Mouse (Mus musculus) testis, postnatal 10 days (tissue): ENCODE results near the gene Mpz.

ENCODE experiments used
- DNase-seq: peaks from one replicate; pipeline ENCODE4 v3.0.0; 2021; ENCODE audit warnings: low spot score

The Mpz gene

GRCm38 (mm10) chr1:171187851-171188700 lies 37.6 kb downstream of the Mpz start:
- DNase-seq = no peak

DNA sequence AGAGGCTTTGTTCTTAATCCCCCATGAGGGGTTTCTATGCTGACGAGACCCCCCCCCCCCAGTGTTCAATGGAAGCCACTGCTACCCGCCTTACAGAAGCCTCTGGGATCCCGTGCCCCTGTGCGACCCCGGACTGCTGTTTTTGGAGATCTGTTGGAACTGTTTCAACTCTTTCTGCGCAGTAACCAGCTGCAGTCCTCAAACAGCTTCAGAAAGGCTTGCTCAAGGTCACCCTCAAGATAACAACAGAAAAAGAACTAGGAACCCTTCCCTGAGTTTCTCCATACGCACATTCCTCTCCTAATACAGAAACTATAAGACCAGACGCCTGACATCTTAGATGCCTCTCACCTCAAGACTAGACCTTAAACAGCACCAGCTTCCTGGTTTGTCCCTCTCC lies 38.5 kb downstream of the Mpz start:
- no peak for DNase-seq

DNA sequence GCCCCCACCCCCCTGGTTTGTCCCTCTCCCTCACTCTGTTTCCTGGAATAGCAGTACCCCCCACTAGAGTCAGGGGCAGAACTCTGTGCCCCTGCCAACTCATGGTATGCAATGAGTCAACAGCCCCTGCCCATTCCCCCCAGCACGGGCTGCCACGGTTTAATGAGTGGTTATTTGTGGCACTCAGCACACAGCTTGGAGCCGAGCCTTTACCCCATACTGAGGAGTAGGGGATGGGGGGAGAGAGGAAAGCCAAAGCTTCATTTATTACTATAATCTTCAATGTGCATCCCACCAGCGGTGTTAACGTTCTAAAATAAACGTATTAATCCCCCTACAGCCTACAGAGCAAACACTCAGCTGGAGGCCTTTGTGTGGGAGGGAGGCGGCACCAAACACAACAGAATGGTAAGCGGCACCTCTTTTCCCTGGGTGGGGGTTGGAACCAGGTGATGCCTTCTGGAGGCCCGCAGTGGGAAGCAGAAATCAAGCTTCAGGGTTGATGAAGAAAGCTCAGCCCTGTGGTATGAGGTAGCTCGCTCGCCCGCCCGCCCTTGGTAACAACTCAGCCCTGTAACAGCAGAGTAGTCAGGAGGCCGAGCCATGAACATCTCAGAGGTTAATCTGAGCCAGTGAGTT lies 39.1 kb downstream of the Mpz start:
- DNase-seq = no peak

DNA sequence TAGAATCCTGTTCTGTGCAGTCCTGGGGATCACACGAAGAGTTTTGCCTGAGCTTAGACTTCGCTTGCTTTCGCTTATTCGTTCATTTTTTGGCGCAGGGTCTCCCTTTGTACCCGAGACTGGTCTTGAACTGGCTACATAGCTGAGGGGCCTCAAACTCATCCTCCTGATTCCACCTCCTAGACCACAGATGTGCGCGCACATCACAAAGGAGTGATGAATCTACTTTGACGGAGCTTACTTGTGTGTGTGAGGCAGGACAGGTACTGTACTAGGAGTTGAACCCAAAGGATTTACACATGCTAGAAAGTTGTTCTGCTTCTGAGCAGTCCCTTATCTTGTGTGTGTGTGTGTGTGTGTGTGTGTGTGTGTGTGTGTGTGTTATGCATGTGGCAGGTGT lies 40.3 kb downstream of the Mpz start:
- DNase-seq = no peak

- no peak for DNase-seq
Measured at GRCm38 (mm10) chr1:171192283-171192682, 41.8 kb downstream of the Mpz start.

DNA sequence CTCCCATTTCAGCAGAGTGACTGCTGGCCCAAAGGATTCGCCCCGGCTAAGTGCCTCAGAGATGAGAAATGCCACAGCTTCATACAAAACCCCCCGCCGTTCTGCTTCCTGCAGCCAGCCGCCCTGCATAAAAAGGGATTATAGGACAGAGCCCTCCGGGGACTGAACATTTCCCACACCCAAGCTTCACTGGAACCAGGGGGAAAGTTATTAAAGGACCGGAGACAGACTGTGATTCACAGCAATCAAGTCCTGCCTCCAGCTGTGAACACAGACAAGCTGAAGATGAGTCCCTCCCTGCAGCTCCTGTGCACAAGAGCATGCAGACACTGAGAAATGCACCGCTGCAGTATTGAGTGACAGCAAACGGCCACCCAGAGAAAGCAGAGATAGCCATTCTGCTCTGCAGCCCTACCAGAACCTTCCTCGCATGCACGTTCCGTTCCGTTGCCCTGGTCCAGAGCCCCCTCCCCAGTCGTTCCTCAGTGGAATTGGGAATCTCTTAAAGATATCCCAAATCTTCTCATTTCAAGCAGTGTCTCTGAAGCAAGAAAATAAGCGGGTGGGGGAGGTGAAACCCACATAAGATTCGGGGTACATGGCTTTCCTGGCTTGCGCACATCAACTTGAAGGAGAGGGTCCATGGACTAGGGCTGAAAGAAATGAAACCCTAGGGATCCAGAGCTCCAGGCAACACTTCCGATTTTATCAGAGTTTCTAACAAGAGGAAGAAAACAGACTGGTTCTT lies 42.8 kb downstream of the Mpz start:
- no peak for DNase-seq

DNA sequence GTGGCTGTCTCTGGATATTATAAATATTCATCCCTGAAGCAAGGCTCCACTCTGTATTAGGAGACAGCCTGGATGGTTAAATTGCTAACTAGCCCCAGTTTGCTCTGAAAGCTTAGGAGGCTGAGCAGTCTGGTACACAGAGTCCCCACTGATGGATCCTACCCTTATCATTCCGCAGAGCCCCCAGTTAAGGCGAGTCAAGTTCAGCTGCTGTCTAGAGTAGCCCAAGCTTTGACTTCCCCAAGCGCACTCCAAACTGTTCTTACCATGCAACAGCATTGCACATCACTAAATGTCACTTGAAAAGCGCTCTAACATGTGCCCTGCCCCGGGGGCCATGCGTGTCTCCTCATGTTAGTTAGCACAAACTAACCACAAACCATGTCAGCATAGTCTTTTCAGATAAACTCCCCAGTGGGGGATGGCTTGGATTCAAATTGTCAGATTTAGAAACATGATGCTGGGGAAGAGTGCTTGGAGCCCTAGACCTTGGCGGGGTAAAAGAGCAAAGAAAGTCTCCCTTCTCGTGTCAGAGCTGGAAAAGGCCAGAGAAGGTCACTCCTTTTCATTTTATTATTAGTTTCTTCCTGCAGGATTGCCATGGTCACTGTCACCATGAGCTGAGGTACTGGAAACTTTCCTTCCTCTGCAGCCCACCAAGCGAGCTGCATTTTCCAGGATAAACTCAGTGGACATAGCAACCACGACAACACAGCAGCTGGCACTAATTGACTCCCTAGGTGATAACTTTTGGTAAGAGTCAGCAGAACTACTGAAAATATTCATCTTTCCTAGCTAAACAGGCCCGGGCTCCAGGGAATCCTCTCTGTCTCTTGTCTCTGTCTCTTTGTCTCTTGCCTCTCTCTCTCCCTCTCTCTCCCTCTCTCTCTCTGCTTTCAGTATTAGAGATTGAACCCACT lies 43.7 kb downstream of the Mpz start:
- no peak for DNase-seq

DNA sequence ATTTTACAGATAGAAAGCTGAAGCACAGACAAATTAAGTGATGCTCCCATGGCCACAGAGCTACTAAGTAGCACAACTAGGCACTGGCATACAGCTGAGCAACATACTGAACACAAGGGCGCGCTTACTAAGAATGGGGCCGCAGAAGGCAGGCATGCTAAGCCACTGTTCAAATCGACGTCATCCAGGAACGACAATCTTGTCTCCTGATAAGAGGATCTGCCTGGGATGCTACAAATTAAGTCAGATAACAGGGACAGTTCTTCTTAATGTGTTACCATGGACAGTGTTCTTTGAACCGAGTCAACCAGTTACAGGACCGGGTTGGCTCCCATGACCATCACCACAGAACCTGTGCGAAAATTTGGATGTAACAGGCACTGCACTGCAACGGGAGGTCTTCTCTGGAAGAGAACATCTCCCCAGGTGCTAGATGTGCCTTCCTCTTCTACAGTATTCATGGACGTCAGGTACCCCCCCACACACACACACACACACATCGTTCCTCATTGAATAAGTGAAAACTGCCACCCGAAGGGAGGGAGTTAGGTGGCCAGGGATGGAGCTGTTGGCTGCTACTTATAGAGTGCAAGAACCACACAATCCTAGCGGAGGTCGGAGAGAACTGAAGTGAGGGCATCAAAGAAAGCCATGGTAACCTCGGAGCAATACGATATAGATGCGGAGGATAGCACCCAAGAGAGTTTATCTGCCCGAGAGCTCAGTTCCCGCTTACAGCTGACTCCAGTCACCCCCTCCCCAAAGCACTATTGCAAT lies 44.7 kb downstream of the Mpz start:
- no peak for DNase-seq

DNA sequence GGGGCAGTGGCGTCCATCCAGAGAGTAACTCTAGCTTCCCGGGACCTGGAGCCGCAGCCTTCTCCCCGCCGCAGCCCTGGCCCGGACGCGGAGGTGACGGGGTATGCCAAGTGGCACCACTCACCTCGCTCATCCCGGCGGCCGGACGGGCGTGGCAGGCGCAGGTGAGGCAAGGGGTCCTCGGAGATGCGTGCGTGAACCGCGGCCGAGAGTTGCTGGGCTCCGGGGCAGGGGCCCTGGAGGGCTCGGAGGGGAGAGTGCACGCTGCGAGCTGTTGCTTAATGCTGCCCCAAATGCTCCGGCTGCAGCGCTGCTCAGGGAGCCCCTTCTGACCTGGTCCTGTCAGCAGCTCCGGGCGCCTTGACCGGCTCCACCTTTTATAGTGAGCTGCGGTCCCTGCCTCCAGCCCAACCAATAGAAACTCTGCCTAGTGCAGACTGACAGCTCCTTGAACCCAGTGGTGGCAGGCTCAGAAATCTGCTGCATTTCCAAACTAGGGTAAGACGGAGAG lies 45.4 kb downstream of the Mpz start, which contains the start of gene Pcp4l1:
Gene Pcp4l1 (minus strand): TSS at position 382 of the 511 bp plus-strand sequence.
- DNase-seq = peak; percentile 65

GRCm38 (mm10) chr1:171199532-171199931 lies 49.0 kb downstream of the Mpz start:
- no peak for DNase-seq

DNA sequence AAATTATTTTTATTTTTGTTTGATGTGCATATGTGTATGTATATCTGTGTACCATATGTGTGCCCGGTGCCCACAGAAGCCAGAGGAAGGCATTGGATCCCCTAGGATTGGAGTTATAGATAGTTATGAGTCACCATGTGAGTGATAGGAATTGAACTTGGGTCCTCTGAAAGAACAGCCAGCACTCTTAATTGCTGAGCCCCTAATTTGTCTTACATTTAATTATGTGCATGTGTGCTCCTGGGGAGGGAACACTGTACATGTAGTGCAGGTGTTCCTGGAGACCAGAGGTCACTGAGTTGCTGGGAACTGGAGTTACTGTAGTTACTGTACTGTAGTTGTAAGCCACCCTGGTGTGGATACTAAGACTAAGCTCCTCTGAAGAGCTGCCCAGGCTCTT lies 50.3 kb downstream of the Mpz start:
- no peak for DNase-seq

DNA sequence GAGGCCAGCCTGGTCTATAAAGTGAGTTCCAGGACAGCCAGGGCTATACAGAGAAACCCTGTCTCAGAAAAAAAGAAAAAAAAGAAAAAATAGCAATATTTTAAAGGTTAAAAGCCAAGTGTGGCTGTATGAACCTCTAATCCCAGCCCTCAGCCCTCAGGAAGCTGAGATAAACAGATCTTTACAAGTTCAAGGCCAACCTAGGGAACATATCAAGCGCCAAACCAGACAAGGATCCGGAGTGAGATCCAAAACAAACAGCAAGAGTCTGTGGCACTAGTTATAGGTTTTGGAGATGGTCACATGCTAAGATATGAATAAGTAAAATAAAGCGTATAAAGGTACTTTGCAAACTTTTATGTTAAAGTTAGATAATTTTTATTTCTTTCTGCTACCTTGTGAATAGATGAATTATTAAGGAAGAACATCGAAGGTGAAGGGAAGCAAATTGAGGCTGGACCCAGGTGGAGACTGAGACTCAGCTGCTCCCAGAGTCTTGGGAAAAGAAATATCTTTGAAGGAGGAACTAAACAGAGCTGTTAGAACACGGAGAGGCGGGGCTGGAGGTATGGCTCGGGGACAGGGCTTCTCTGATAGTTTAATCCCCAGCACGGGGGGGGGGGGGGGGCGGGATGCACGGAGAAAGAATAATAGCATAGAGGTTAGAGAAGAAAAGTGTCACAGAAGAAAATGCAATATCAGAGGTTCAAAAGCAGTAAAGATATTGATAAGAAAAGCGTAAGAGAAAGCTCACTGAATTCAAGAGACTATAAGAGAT lies 53.1 kb downstream of the Mpz start:
- no peak for DNase-seq

DNA sequence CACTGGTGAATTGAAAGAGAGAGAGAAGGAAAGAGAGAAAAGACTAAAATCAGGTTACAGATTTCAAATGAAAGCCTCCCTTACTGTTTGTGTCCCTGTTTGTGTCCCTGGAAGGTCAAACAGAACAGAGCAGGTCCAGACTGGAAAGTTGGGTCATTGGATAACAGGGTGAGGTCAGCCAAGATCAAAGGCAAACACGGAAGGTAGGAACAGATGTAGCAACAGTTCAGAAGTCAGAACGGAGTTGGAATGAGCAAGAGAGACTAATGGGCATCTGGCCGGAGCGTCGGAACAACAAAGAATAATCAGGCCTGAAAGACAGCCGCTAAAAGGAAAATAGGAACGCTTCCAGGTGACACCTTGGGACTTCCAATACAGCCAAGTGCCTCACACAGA lies 53.7 kb downstream of the Mpz start:
- DNase-seq = no peak

- no peak for DNase-seq
Measured at GRCm38 (mm10) chr1:171205704-171206493, 55.4 kb downstream of the Mpz start.

GRCm38 (mm10) chr1:171209409-171209808 lies 58.9 kb downstream of the Mpz start:
- DNase-seq = no peak
